Mouse (Mus musculus) E14TG2a.4 (cell line): ENCODE measurements around the gene Olfr821.
"Not testable (repeated sequence)": the region's sequence is repeated elsewhere in the genome, so short reads cannot be mapped to it uniquely, and the experiment has no call there.

Source experiments
- H3K27me3 ChIP-seq: 2 replicates; pipeline ENCODE4 v1.6.1; 2014; ENCODE audit warnings: low read length, control low read depth; ENCODE audit not compliant: insufficient read depth
- H3K36me3 ChIP-seq: 2 replicates; pipeline ENCODE4 v1.6.1; 2014; ENCODE audit warnings: low read length, control low read depth; ENCODE audit not compliant: insufficient read depth
- H3K4me1 ChIP-seq: replicated peaks from 2 replicates; pipeline ENCODE4 v1.6.1; 2014; ENCODE audit warnings: low read depth, low read length, control low read depth
- H3K4me3 ChIP-seq: replicated peaks from 2 replicates; pipeline ENCODE4 v1.5.1; 2014; ENCODE audit warnings: mild to moderate bottlenecking, low read length
- H3K9me3 ChIP-seq: 2 replicates; pipeline ENCODE4 v1.6.1; 2014; ENCODE audit warnings: low read length, control low read depth
- CTCF ChIP-seq: conservative IDR thresholded peaks from 2 replicates; pipeline ENCODE4 v1.5.1; 2014; ENCODE audit warnings: low read length
- NANOG ChIP-seq: IDR thresholded peaks from 2 replicates; pipeline ENCODE4 v1.6.1; 2014; ENCODE audit warnings: borderline replicate concordance, low read length, mixed read lengths
- POU5F1 ChIP-seq: IDR thresholded peaks from 2 replicates; pipeline ENCODE4 v1.6.1; 2014; ENCODE audit warnings: low read length, borderline replicate concordance

Gene Olfr821

DNA sequence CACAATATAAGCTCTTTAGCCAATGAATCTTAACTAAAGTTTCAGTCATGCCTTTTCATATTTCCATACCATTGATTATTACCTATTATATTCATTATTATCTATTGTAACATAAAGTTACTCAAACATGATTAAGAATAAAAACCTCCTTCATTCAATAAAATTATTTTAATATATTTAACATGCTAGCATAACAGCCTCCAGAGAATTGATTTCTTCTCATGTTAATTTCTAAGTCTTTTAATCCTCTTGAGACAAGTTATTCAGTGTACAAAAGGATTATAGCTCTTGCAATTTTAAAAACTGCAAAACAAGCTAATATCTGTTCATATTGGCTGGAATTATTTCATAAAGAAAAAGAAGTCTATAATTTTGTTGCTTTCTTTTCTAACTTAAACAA is at the start of gene Olfr821:
Olfr821 (plus strand) TSS at position 301 of the 400 bp plus-strand sequence.
- Histone ChIP-seq H3K4me1 (no peaks in the 10 kb centered on the region), H3K4me3 (no peak within 1 kb of the TSS), H3K36me3 (no peaks in the 10 kb centered on the region), H3K9me3 (no peaks in the 10 kb centered on the region), H3K27me3 (no peaks in the 10 kb centered on the region)
- TF ChIP-seq NANOG: no peak
- no peak for TF ChIP-seq CTCF
- no peak for TF ChIP-seq POU5F1

DNA sequence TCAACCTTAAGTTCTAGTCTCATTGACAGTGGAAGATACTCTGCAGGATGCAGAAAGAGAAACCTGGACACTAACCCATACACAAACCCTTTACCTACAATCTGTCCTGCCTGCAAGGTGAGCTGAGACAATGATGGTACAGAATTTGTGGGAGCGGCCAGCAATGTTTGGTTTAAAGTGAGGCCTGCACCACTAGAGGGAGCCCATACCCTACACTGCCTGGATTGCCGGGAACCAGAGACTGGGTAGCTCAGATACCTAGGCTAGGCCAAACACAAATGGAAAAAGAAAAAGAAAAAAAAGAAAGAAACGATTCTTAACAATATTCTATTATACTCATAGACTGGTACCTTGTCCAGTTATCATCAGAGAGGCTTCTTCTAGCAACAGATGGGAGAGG is 48.3 kb upstream of the Olfr821 start:
- not testable (repeated sequence) for H3K4me3 ChIP-seq, H3K4me1 ChIP-seq, H3K27me3 ChIP-seq, H3K36me3 ChIP-seq, H3K9me3 ChIP-seq

DNA sequence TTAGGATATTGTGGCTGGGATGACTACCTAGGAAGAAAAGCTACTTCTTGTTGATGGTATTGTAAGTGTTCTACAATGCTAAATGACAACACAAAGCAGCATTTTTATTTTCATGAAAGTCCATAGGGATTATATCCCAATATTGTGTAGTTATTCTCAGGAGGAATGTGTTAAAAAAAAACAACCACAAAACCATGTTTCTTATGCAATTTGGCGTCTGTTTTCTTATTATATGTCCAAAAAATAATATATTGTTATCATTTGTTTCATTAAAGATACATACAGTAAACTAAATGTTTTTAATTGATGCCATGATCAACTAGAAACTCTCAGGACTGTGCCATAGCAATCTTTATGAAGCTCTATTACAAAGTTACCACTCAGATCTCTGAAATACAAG is 45.2 kb upstream of the Olfr821 start, which contains the start of gene Gm10310:
Gm10310 (minus strand) TSS at position 101 of the 400 bp plus-strand sequence.
- not testable (repeated sequence) for H3K27me3 ChIP-seq, H3K9me3 ChIP-seq, H3K4me3 ChIP-seq, H3K4me1 ChIP-seq, H3K36me3 ChIP-seq

DNA sequence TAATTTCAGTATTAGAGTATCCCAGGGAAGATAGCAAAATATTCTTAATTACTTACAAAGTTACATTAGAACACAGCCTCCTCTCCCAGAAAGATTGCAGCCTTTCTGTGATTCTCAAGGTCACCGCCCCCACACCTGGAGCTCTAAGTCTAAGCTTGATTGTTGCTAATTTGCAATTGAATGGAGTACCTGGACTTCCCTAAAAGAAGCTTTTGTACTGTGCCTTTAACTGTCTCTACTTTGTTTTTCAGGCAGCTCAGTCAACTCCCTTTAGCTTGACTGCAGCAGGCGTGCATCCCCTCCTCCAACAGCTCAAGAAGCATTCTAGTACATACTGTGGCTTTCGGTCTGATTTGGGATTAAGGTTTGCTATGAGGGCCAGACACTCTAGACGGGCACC is 26.0 kb upstream of the Olfr821 start:
- H3K27me3 ChIP-seq, H3K4me1 ChIP-seq, H3K4me3 ChIP-seq: not testable (repeated sequence)
- H3K9me3 ChIP-seq: peaks cover 55% of the 10 kb centered on the region
- peaks cover 29% of the 10 kb centered on the region for H3K36me3 ChIP-seq
- TF ChIP-seq POU5F1: peak; percentile 74
- TF ChIP-seq NANOG: peak; percentile 93

DNA sequence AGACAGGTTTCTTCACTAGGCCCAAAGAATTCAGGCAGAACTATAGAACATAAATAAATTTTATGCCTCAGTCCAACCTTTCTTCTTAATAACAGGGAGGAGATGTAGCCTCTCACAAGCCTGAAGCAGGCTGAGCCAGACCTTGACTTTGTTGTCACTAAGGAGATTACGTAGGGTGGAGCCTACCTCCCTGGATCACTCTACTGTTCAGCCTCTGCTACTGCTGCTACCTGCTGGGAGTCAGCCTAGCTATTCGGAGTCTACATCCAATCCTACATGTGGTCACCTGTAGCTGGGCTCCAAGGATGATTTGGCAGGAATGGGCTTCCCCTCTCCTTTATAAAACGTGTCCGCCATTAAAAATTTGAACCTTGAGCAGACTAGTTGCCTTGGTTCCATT is 24.8 kb upstream of the Olfr821 start:
- H3K36me3 ChIP-seq: peaks cover 21% of the 10 kb centered on the region
- not testable (repeated sequence) for H3K4me3 ChIP-seq, H3K4me1 ChIP-seq, H3K27me3 ChIP-seq
- H3K9me3 ChIP-seq: peaks cover 42% of the 10 kb centered on the region

DNA sequence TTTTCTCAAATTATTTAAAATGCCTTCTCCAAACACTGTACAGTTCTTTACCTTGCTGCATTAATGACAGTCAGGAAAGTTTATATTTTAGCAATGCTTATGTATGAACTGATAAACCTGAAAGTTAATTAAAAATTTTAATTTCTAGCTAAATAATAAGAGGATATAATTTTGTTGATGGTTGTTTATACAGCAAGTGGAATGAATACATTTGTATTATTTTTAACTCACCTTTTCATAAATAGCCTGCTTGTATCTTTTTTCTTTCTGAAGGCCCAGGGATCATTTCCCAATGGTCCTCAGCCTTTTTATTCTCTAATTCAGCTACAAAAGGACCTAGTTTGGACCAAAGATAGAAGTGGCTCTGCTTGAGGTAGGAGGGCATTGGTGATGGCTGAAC is 17.8 kb upstream of the Olfr821 start, which contains the start of gene Olfr820:
Olfr820 (plus strand) TSS at position 301 of the 400 bp plus-strand sequence.
- TF ChIP-seq CTCF: no peak
- no peaks in the 10 kb centered on the region for H3K4me1 ChIP-seq

DNA sequence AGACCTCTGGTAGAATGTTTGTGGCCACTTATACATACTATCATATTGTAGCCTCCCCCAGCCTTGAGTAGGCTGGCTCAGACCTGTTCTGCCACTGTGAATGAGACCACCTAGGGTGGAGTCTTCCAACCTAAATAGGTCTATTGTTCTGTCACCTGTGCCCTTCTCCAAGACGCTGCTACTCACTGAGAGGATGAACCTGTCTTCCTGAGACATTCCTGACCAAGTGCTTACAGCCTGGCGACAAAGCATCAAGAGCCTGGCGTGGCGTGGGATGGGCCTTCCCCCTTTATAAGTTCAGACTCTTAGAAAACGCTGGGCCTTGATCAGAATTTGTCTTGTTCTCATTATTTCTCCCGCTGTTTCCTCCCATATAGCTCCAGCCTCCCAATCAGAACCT is 6.9 kb downstream of the Olfr821 start:
- TF ChIP-seq POU5F1 (no peak), CTCF (no peak), NANOG (0 out of 2 replicates have a peak, but pooled peaks have one; percentile 30)
- Histone ChIP-seq H3K9me3 (peaks cover 16% of the 10 kb centered on the region), H3K4me1 (no peaks in the 10 kb centered on the region), H3K36me3 (no peaks in the 10 kb centered on the region), H3K4me3 (no peak overlapping the region), H3K27me3 (no peaks in the 10 kb centered on the region)

More for the DNA sequence above, 17.8 kb upstream of the Olfr821 start, which contains the start of gene Olfr820:
- no peak within 1 kb of the TSS for H3K4me3 ChIP-seq
- H3K9me3 ChIP-seq: peaks cover 4% of the 10 kb centered on the region; the same call in 1 of the 2 replicates
- peaks cover 5% of the 10 kb centered on the region for H3K36me3 ChIP-seq
- no peaks in the 10 kb centered on the region for H3K27me3 ChIP-seq

DNA sequence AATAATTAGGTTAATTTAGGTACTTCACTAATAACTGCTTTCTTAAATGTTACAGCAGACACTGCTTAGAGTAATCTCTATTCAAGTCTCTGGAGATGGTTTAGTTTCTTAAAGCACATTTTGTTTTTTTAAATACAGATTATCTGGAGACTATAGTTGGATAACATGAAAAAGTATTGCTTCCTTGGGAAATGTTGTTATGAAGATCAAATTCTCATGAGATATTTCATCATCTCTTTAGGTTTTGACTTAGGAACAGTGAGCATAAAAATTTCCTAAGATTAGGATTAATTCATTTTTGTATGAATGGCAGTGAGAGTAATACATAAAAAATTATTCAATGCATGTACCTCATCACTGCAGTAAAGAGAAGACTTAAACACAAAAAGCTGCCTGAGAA is 40.8 kb downstream of the Olfr821 start, which contains the start of gene Olfr822:
Olfr822 (plus strand) TSS at position 301 of the 400 bp plus-strand sequence.
- Histone ChIP-seq H3K4me1 (no peaks in the 10 kb centered on the region), H3K9me3 (no peaks in the 10 kb centered on the region), H3K36me3 (no peaks in the 10 kb centered on the region), H3K4me3 (no peak within 1 kb of the TSS), H3K27me3 (no peaks in the 10 kb centered on the region)
- TF ChIP-seq CTCF (no peak), POU5F1 (no peak), NANOG (no peak)
